Mouse (Mus musculus): ENCODE data around the gene G3bp1. TPM values are rescaled to one million over a fixed set of nuclear protein-coding genes. Genes with fewer than 3 reads are reported as not detected.

G3bp1 gene
- total and polyA plus RNA-seq, 3 experiments = 145 to 233 (median 183) TPM

DNA sequence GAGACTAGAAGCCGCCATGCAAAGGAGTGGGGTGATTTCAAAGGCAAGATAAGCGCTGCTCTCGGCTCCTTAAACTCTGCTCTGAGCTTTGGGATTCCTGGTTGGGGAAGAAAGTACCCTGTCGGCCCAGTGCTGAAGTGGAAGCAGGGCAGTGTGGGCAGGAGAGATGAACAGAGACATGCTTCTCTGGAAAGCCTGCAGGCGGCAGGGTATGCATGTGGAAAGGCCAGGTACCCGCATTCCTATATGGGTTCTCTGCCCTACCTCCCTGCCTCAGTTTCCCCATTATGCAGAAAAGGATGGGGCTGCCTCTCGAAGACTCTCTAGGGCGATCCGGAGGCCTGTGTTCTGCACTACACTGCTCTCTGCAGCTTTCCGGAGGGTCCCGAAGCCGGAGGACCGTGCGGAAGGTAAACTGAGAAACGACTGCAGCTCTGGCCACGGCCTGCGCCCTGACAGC lies 8.9 kb upstream of the G3bp1 start (continued):
- TF ChIP-seq ZKSCAN1 (IDR thresholded peaks at IDR 0.05; ENCODE audit: borderline replicate concordance, low read depth, low read length) = no peak
- TF ChIP-seq HCFC1 (IDR thresholded peaks at IDR 0.05; ENCODE audit: low read depth, low read length) = no peak
- peak in 1 of 2 experiments; percentile 75; a peak in 2 of 4 replicates for TF ChIP-seq CTCF (conservative IDR thresholded peaks at IDR 0.05 in 1 of 2, IDR thresholded peaks at IDR 0.05 in 1 of 2; ENCODE audit: low read depth in 2 of 2, low read length in 2 of 2)
- TF ChIP-seq RCOR1 (conservative IDR thresholded peaks at IDR 0.05; ENCODE audit: low read depth, low read length) = no peak
- 0 out of 2 replicates have a peak, but pooled peaks have one; percentile 6 for TF ChIP-seq ETS1 (conservative IDR thresholded peaks at IDR 0.05; ENCODE audit: low read depth, low read length)
- TF ChIP-seq ZMIZ1 (IDR thresholded peaks at IDR 0.05; ENCODE audit: low read depth, low read length) = no peak

DNA sequence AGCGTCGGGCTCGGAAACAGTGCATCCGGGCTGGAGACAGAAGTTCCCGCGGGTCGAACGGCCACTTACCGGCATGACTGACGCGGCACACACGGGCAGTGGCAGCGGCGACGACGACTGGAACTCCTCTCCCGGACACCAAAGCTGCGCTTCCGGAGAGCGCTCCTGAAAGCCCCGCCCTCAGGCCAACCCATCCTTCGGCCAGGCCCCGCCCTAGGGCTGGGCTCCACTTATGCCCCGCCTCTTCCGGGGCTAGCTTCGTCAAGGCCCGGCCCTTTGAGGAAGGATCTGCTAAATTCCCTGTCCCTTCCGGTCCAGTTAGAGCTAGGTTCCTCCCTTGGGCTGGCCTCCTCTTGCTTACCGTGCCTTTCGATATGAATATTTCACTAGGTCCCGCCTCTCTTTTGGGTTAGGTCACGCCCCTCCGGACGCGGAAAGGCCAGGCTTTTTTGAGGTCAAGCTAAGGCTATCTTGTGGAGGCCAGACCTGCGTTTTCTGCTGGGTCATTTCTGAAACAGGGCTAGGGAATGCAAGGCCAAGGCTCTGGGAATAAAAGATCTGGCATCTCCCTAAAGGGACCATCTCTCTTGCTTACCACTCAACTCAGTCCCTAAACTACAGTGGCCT lies 8.4 kb upstream of the G3bp1 start, which contains the start of gene Atox1:
Gene Atox1 (minus strand): TSS at position 221 of the 627 bp plus-strand sequence.
- Histone ChIP-seq H3K9me3 (replicated peaks; ENCODE audit: low read length) (no peaks in the 10 kb centered on the region), H3K27ac (ENCODE audit: insufficient read depth, low read depth) (peak within 1 kb of the TSS; percentile 17), H3K9ac (ENCODE audit: insufficient read depth, low read depth) (peak within 1 kb of the TSS; percentile 59), H3K4me1 (ENCODE audit: control insufficient read depth in 1 of 2, insufficient read depth in 2 of 2) (peaks cover 8 to 50% of the 10 kb centered on the region in 2 experiments; a peak in 3 of 4 replicates), H3K4me2 (ENCODE audit: insufficient read depth, low read depth, poor library complexity, severe bottlenecking) (peak within 1 kb of the TSS; percentile 90), H3K4me3 (replicated peaks in 1 of 3; ENCODE audit: low read depth in 2 of 3, low read length in 2 of 3, poor library complexity in 1 of 3) (peak within 1 kb of the TSS; percentile 86 to 92 (median 89)), H3K79me2 (replicated peaks; ENCODE audit: control insufficient read depth, extremely low read depth, insufficient read depth, poor library complexity, severe bottlenecking) (peaks cover 19% of the 10 kb centered on the region), H3K36me3 (replicated peaks in 1 of 2; ENCODE audit: control insufficient read depth in 1 of 2, insufficient read depth in 1 of 2, low read length in 1 of 2) (peaks cover 0 to 18% of the 10 kb centered on the region in 2 experiments), H3K27me3 (replicated peaks) (no peaks in the 10 kb centered on the region)
- peak; percentile 99 for DNase-seq (ENCODE audit: extremely low read depth)
- dilution Hi-C loops (cut with MboI; ENCODE audit: extremely low pct_ligation_motif_present, extremely low pct_unique_long_range_greater_than_20kb, low sequenced_read_pairs) = no loop called here
- TF ChIP-seq POLR2A (IDR thresholded peaks at IDR 0.05; ENCODE audit: low read depth, low read length) (peak; percentile 96), SMC3 (IDR thresholded peaks at IDR 0.05; ENCODE audit: low read depth, low read length) (no peak), JUND (conservative IDR thresholded peaks at IDR 0.05; ENCODE audit: low read depth, low read length) (peak; percentile 52), RCOR1 (conservative IDR thresholded peaks at IDR 0.05; ENCODE audit: low read depth, low read length) (no peak), SIN3A (IDR thresholded peaks at IDR 0.05; ENCODE audit: low read length) (peak; percentile 92), KAT2A (IDR thresholded peaks at IDR 0.05; ENCODE audit: insufficient replicate concordance, low read length) (peak; percentile 43; the same call in 1 of the 2 replicates), NELFE (IDR thresholded peaks at IDR 0.05; ENCODE audit: low read depth, low read length) (peak; percentile 86), NRF1 (IDR thresholded peaks at IDR 0.05; ENCODE audit: low read depth, low read length) (peak; percentile 36; the same call in 1 of the 2 replicates), MYC (IDR thresholded peaks at IDR 0.05; ENCODE audit: low read depth, low read length) (0 out of 2 replicates have a peak, but pooled peaks have one; percentile 40), CHD2 (IDR thresholded peaks at IDR 0.05; ENCODE audit: low read length) (peak; percentile 46; the same call in 1 of the 2 replicates), BHLHE40 (IDR thresholded peaks at IDR 0.05; ENCODE audit: low read depth, low read length) (no peak; the same call in 1 of the 2 replicates), UBTF (IDR thresholded peaks at IDR 0.05; ENCODE audit: low read depth, low read length) (peak; percentile 51), MAFK (IDR thresholded peaks at IDR 0.05; ENCODE audit: insufficient replicate concordance, low read length) (0 out of 2 replicates have a peak, but pooled peaks have one; percentile 15), IRF4 (IDR thresholded peaks at IDR 0.05; ENCODE audit: low read depth, low read length) (peak; percentile 91), MXI1 (IDR thresholded peaks at IDR 0.05; ENCODE audit: low read depth, low read length) (no peak; the same call in none of the 2 replicates), ZNF384 (IDR thresholded peaks at IDR 0.05; ENCODE audit: low read depth, low read length) (no peak), TCF12 (IDR thresholded peaks at IDR 0.05; ENCODE audit: low read depth, low read length) (peak; percentile 77), TBP (conservative IDR thresholded peaks at IDR 0.05; ENCODE audit: low read depth, low read length) (peak; percentile 58), CHD1 (IDR thresholded peaks at IDR 0.05; ENCODE audit: low read depth, low read length) (0 out of 2 replicates have a peak, but pooled peaks have one; percentile 29), MAZ (IDR thresholded peaks at IDR 0.05; ENCODE audit: low read depth, low read length) (peak; percentile 78; the same call in 1 of the 2 replicates), ELF1 (IDR thresholded peaks at IDR 0.05; ENCODE audit: low read depth, low read length) (peak; percentile 98), ZMIZ1 (IDR thresholded peaks at IDR 0.05; ENCODE audit: low read depth, low read length) (peak; percentile 85), POLR2AphosphoS2 (IDR thresholded peaks at IDR 0.05; ENCODE audit: low read depth, low read length) (peak; percentile 76), GABPA (IDR thresholded peaks at IDR 0.05; ENCODE audit: insufficient replicate concordance, low read depth, low read length) (no peak), ETS1 (conservative IDR thresholded peaks at IDR 0.05; ENCODE audit: low read depth, low read length) (no peak), MAX (IDR thresholded peaks at IDR 0.05; ENCODE audit: low read length) (peak; percentile 45; the same call in 1 of the 2 replicates), HCFC1 (IDR thresholded peaks at IDR 0.05; ENCODE audit: low read depth, low read length) (peak; percentile 80), MEF2A (IDR thresholded peaks at IDR 0.05; ENCODE audit: borderline replicate concordance, low read depth, low read length) (peak; percentile 59)
- in situ Hi-C loops (cut with MboI; ENCODE audit: low pct_ligation_motif_present, low pct_unique_long_range_greater_than_20kb, low sequenced_read_pairs) = no loop called here
